ENCODE assay signal across 26 mouse cellular contexts in genomic region chr14:17158324-17158723, GRCm38 (mm10).
"Had no signal": no experiment of that assay in that cellular context is flagged by ENCODE, and none has a peak within 500 bp of the region (broad histone marks: within the 10 kb centered on the region; RNA-seq: fewer than 3 reads in every experiment).

No protein-coding gene starts in this region.

- DNase-seq: gastrocnemius, postnatal 14 days; gastrocnemius, postnatal 36 days; heart, adult 11 months; heart, adult 2 months; heart, postnatal 14 days; heart, postnatal 36 days; kidney, adult 11 months; kidney, adult 2 months; kidney, adult 9 months; kidney, postnatal 14 days; kidney, postnatal 36 days; layer of hippocampus, postnatal 36 days; liver; liver, embryonic 13.5 days had no signal

- H3K4me2 ChIP-seq: heart, embryonic 11.5 days; heart, embryonic 13.5 days; heart, embryonic 15.5 days; hindbrain, embryonic 13.5 days; hindbrain, embryonic 15.5 days; kidney, embryonic 15.5 days; limb, embryonic 12.5 days; liver, embryonic 11.5 days; liver, embryonic 13.5 days had no signal

- H3K9ac ChIP-seq: heart, embryonic 13.5 days; heart, embryonic 15.5 days; hindbrain, embryonic 13.5 days; hindbrain, embryonic 15.5 days; kidney, embryonic 15.5 days; limb, embryonic 12.5 days; liver, embryonic 13.5 days had no signal

- H3K36me3 ChIP-seq: heart, embryonic 13.5 days; heart, embryonic 15.5 days; hindbrain, embryonic 13.5 days; hindbrain, embryonic 15.5 days; kidney, embryonic 15.5 days; limb, embryonic 12.5 days; liver, embryonic 13.5 days had no signal

- ATAC-seq: hindbrain, postnatal 0 days; intestine, embryonic 16.5 days had no signal

- H3K9me3 ChIP-seq: heart, embryonic 13.5 days; heart, embryonic 15.5 days; hindbrain, embryonic 13.5 days; hindbrain, embryonic 15.5 days; kidney, embryonic 15.5 days; limb, embryonic 12.5 days; liver, embryonic 13.5 days had no signal

- H3K27me3 ChIP-seq: heart, embryonic 13.5 days; heart, embryonic 15.5 days; hindbrain, embryonic 13.5 days; hindbrain, embryonic 15.5 days; kidney, embryonic 15.5 days; limb, embryonic 12.5 days; liver, embryonic 13.5 days had no signal

- H3K4me3 ChIP-seq: heart, adult 2 months; heart, embryonic 13.5 days; heart, embryonic 15.5 days; hindbrain, embryonic 13.5 days; hindbrain, embryonic 15.5 days; kidney, embryonic 15.5 days; layer of hippocampus, adult 2 months; limb, embryonic 12.5 days; liver, embryonic 13.5 days had no signal

- H3K4me1 ChIP-seq: heart, embryonic 13.5 days; heart, embryonic 15.5 days; hindbrain, embryonic 13.5 days; hindbrain, embryonic 15.5 days; kidney, embryonic 15.5 days; limb, embryonic 12.5 days; liver, embryonic 13.5 days had no signal

- H3K27ac ChIP-seq: heart, adult 2 months; heart, embryonic 13.5 days; heart, embryonic 15.5 days; hindbrain, embryonic 13.5 days; hindbrain, embryonic 15.5 days; hindbrain, postnatal 0 days; kidney, embryonic 15.5 days; kidney, postnatal 0 days; layer of hippocampus, adult 2 months; limb, embryonic 12.5 days; liver, embryonic 13.5 days had no signal
